Mouse (Mus musculus): Measurements from ENCODE around the gene Rnf19b. TPM values are rescaled to one million over a fixed set of nuclear protein-coding genes. Genes with fewer than 3 reads are reported as not detected.

Gene Rnf19b
- total RNA-seq, 1 experiment, result 66.7 TPM

DNA sequence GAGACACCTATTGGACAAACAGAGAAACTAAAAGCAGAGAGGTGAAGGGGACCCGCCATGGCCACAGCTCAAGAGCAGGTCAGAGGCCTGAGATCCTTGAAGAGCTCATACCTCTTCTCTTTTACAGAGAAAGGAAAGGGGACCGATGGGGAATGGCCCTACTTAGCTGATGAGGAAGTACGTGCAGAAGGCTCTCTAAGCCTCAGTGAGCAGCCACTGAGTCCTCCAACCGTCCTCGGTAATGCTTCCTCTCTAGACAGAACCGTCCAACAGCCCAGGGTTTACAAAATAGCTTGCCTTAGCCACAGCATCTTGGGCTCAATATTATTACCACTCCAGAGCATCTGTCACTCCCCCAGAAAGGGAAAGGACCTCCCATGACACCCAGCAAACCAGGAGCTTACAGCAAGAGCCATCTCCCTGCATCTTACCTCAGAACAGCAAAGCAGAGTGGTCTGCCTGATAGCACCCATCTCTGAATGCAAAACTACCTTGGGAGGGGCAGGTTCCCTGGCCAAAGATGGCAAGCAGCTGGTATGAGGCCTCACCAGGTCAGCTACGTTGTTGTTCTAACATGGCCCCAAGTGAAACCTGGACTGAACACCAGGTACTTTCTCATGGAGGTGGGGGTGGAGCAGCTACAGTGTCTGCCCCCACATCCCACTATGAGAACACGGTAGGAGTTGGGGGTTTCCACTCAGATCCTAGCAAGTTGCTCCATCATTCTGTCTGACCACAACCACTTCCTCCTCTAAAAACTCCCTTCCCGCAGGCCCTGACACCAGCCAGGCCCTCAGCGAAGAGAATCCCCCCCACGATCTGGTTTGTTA lies 25.7 kb upstream of the Rnf19b start:
- no peaks in the 10 kb centered on the region for H3K9me3 ChIP-seq (ENCODE audit: control insufficient read depth, insufficient read depth, low read depth, low read length)
- TF ChIP-seq MAFK (IDR thresholded peaks at IDR 0.05; ENCODE audit: insufficient read depth, low read depth, low read length) (no peak), ZNF384 (IDR thresholded peaks at IDR 0.05; ENCODE audit: low read depth, low read length) (no peak), ZC3H11A (IDR thresholded peaks at IDR 0.05; ENCODE audit: borderline replicate concordance, low read depth, low read length) (no peak), CHD2 (IDR thresholded peaks at IDR 0.05; ENCODE audit: low read depth, low read length) (no peak)
- in situ Hi-C loops (cut with MboI; ENCODE audit: low sequenced_read_pairs in 2 of 2, unreplicated experiment in 2 of 2), result no loop called here
- no peaks in the 10 kb centered on the region for H3K36me3 ChIP-seq (ENCODE audit: control insufficient read depth, insufficient read depth, low read length, poor library complexity, severe bottlenecking)
- H3K4me3 ChIP-seq (ENCODE audit: insufficient read depth in 1 of 2, low read depth in 1 of 2, low read length in 2 of 2, poor library complexity in 1 of 2, severe bottlenecking in 1 of 2), result no peak overlapping the region
- H3K9ac ChIP-seq (ENCODE audit: insufficient read depth, low read depth, low read length, poor library complexity, severe bottlenecking), result no peak overlapping the region
- peaks cover 9 to 25% of the 10 kb centered on the region in 2 experiments; a peak in 3 of 4 replicates for H3K4me1 ChIP-seq (ENCODE audit: control insufficient read depth in 2 of 2, insufficient read depth in 2 of 2, low read length in 2 of 2, poor library complexity in 1 of 2)
- no peak overlapping the region for H3K27ac ChIP-seq (ENCODE audit: insufficient read depth, low read depth, low read length, poor library complexity, severe bottlenecking)
- no peak for DNase-seq (ENCODE audit: low read depth, low spot score)

- DNase-seq (ENCODE audit: low read depth, low spot score), result peak; percentile 86
- H3K27ac ChIP-seq (ENCODE audit: insufficient read depth, low read depth, low read length, poor library complexity, severe bottlenecking), result no peak overlapping the region
- no peaks in the 10 kb centered on the region for H3K36me3 ChIP-seq (ENCODE audit: control insufficient read depth, insufficient read depth, low read length, poor library complexity, severe bottlenecking)
- in situ Hi-C loops (cut with MboI; ENCODE audit: low sequenced_read_pairs in 2 of 2, unreplicated experiment in 2 of 2), result no loop called here
- no peak overlapping the region for H3K9ac ChIP-seq (ENCODE audit: insufficient read depth, low read depth, low read length, poor library complexity, severe bottlenecking)
- H3K4me3 ChIP-seq (ENCODE audit: insufficient read depth in 1 of 2, low read depth in 1 of 2, low read length in 2 of 2, poor library complexity in 1 of 2, severe bottlenecking in 1 of 2), result no peak overlapping the region
- peaks cover 9 to 25% of the 10 kb centered on the region in 2 experiments; a peak in 3 of 4 replicates for H3K4me1 ChIP-seq (ENCODE audit: control insufficient read depth in 2 of 2, insufficient read depth in 2 of 2, low read length in 2 of 2, poor library complexity in 1 of 2)
- TF ChIP-seq HCFC1 (IDR thresholded peaks at IDR 0.05; ENCODE audit: borderline replicate concordance, insufficient read depth, low read length), result no peak
- TF ChIP-seq CHD2 (IDR thresholded peaks at IDR 0.05; ENCODE audit: low read depth, low read length), result no peak
- TF ChIP-seq MAFK (IDR thresholded peaks at IDR 0.05; ENCODE audit: insufficient read depth, low read depth, low read length), result no peak
- no peak for TF ChIP-seq ZNF384 (IDR thresholded peaks at IDR 0.05; ENCODE audit: low read depth, low read length)
- TF ChIP-seq ZC3H11A (IDR thresholded peaks at IDR 0.05; ENCODE audit: borderline replicate concordance, low read depth, low read length), result no peak
- H3K9me3 ChIP-seq (ENCODE audit: control insufficient read depth, insufficient read depth, low read depth, low read length), result no peaks in the 10 kb centered on the region
Measured at GRCm38 (mm10) chr4:129032963-129033951, 24.8 kb upstream of the Rnf19b start.

GRCm38 (mm10) chr4:129034224-129034623 lies 23.8 kb upstream of the Rnf19b start:
- H3K9me3 ChIP-seq (ENCODE audit: control insufficient read depth, insufficient read depth, low read depth, low read length), result no peaks in the 10 kb centered on the region
- in situ Hi-C loops (cut with MboI; ENCODE audit: low sequenced_read_pairs in 2 of 2, unreplicated experiment in 2 of 2), result no loop called here

More at GRCm38 (mm10) chr4:129034224-129034623, 23.8 kb upstream of the Rnf19b start:
- no peak overlapping the region for H3K4me3 ChIP-seq (ENCODE audit: insufficient read depth in 1 of 2, low read depth in 1 of 2, low read length in 2 of 2, poor library complexity in 1 of 2, severe bottlenecking in 1 of 2)
- H3K4me1 ChIP-seq (ENCODE audit: control insufficient read depth in 2 of 2, insufficient read depth in 2 of 2, low read length in 2 of 2, poor library complexity in 1 of 2), result peaks cover 9 to 25% of the 10 kb centered on the region in 2 experiments; a peak in 3 of 4 replicates
- no peak for DNase-seq (ENCODE audit: low read depth, low spot score)
- no peaks in the 10 kb centered on the region for H3K36me3 ChIP-seq (ENCODE audit: control insufficient read depth, insufficient read depth, low read length, poor library complexity, severe bottlenecking)
- no peak for TF ChIP-seq ZNF384 (IDR thresholded peaks at IDR 0.05; ENCODE audit: low read depth, low read length)
- TF ChIP-seq CHD2 (IDR thresholded peaks at IDR 0.05; ENCODE audit: low read depth, low read length), result no peak
- no peak for TF ChIP-seq MAFK (IDR thresholded peaks at IDR 0.05; ENCODE audit: insufficient read depth, low read depth, low read length)
- TF ChIP-seq ZC3H11A (IDR thresholded peaks at IDR 0.05; ENCODE audit: borderline replicate concordance, low read depth, low read length), result no peak
- TF ChIP-seq HCFC1 (IDR thresholded peaks at IDR 0.05; ENCODE audit: borderline replicate concordance, insufficient read depth, low read length), result no peak
- H3K27ac ChIP-seq (ENCODE audit: insufficient read depth, low read depth, low read length, poor library complexity, severe bottlenecking), result no peak overlapping the region
- H3K9ac ChIP-seq (ENCODE audit: insufficient read depth, low read depth, low read length, poor library complexity, severe bottlenecking), result no peak overlapping the region

Data from ES-E14 (cell line).